Mouse (Mus musculus): ENCODE results near the gene Gm49450.

- TF ChIP-seq CTCF (IDR thresholded peaks at IDR 0.05; ENCODE audit: insufficient read depth, low read depth, low read length) (peak; percentile 72), POLR2A (IDR thresholded peaks at IDR 0.05; ENCODE audit: insufficient read depth, low read depth, low read length) (no peak)
Measured at GRCm38 (mm10) chr15:98904692-98905091, 48.7 kb downstream of the Gm49450 start.
